Mouse (Mus musculus) midbrain, embryonic 11.5 days (tissue): ENCODE results near the gene Acss1. TPM values are rescaled to one million over a fixed set of nuclear protein-coding genes. Genes with fewer than 3 reads are reported as not detected.

Experiments
- ATAC-seq: fragments of 200-750 bp; cut with Nextera tagmentation; 2 replicates; pipeline ENCODE4 v1.8.0; 2017; ENCODE audit warnings: moderate TSS enrichment, moderate library complexity; ENCODE audit not compliant: low FRiP score
- DNase-seq: peaks from one replicate; pipeline ENCODE4 v3.0.0; 2015; ENCODE audit warnings: low spot score; ENCODE audit errors: missing footprints
- H3K27ac ChIP-seq: fragments of 300-500 bp; sonication (generic); 2 replicates; pipeline ENCODE4 v1.5.1; 2014; ENCODE audit warnings: low read depth, low read length
- H3K27me3 ChIP-seq: fragments of 300-500 bp; sonication (generic); 2 replicates; pipeline ENCODE4 v1.6.1; 2014; ENCODE audit warnings: mild to moderate bottlenecking, low read length, moderate library complexity, mixed read lengths; ENCODE audit not compliant: control insufficient read depth, insufficient read depth
- H3K36me3 ChIP-seq: fragments of 300-500 bp; sonication (generic); 2 replicates; pipeline ENCODE4 v1.6.1; 2014; ENCODE audit warnings: mild to moderate bottlenecking, low read length, moderate library complexity, mixed read lengths; ENCODE audit not compliant: control insufficient read depth, insufficient read depth
- H3K4me1 ChIP-seq: fragments of 300-500 bp; sonication (generic); 2 replicates; pipeline ENCODE4 v1.6.1; 2014; ENCODE audit warnings: low read length; ENCODE audit not compliant: control insufficient read depth, insufficient read depth
- H3K4me2 ChIP-seq: fragments of 300-500 bp; sonication (generic); 2 replicates; pipeline ENCODE4 v1.6.1; 2014; ENCODE audit warnings: mild to moderate bottlenecking, moderate library complexity
- H3K4me3 ChIP-seq: fragments of 300-500 bp; sonication (generic); 2 replicates; pipeline ENCODE4 v1.5.1; 2014; ENCODE audit warnings: low read depth, low read length
- H3K9ac ChIP-seq: fragments of 300-500 bp; sonication (generic); 2 replicates; pipeline ENCODE4 v1.6.1; 2014; ENCODE audit warnings: low read length
- H3K9me3 ChIP-seq: fragments of 300-500 bp; sonication (generic); 2 replicates; pipeline ENCODE4 v1.6.1; 2016; ENCODE audit warnings: low read length; ENCODE audit not compliant: control insufficient read depth
- WGBS: fragments of 180-500 bp; shearing (Covaris S2); extraction: QIAGEN DNeasy Blood & Tissue Kit; methylation state at CpG from one replicate; pipeline ENCODE4 v1.1.7; 2014; 5-methylcytosine and 5-hydroxymethylcytosine counted together
- polyA plus RNA-seq: library from polyadenylated mRNA; unstranded; fragments of >200 nt; fragmentation: Nextera tagmentation; extraction: Ambion mirVana; gene quantifications from 2 replicates; pipeline ENCODE4 v1.2.1, GENCODE M21; 2014

Gene Acss1
- polyA plus RNA-seq, 1 experiment from 2014 or later = 20.5 TPM

DNA sequence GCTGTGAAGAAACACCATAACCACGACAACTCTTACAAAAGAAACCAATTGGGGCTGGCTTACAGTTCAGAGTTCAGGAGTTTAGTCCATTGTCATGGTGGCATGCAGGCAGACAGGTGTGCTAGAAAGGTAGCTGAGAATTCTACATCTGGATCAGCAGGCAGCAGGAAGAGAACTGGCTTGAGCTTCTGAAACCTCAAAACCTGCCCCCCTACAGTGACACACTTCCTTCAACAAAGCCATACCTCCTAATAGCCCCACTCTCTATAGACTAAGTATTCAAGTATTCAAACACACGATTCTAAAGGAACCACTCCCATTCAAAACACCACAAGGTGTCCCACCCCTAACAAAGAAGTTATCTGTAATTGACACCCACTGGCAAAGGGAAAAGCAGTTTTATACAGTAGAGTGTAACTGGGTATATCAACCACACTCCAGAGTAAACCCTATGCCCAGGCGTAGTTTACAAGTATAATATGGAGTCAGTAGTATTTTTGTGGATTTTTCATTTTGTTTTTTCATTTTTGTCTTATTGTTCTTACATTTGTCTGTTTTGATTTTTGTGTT, 32.3 kb downstream of the Acss1 start:
- 76% methylated on average over 3 of the region's 3 CpGs for WGBS
- Histone ChIP-seq H3K36me3 (no peaks in the 10 kb centered on the region), H3K4me1 (peaks cover 13% of the 10 kb centered on the region), H3K9ac (no peak overlapping the region), H3K27ac (no peak overlapping the region), H3K9me3 (no peaks in the 10 kb centered on the region), H3K27me3 (no peaks in the 10 kb centered on the region), H3K4me3 (no peak overlapping the region), H3K4me2 (no peak overlapping the region)
- ATAC-seq (no peak), DNase-seq (no peak)

DNA sequence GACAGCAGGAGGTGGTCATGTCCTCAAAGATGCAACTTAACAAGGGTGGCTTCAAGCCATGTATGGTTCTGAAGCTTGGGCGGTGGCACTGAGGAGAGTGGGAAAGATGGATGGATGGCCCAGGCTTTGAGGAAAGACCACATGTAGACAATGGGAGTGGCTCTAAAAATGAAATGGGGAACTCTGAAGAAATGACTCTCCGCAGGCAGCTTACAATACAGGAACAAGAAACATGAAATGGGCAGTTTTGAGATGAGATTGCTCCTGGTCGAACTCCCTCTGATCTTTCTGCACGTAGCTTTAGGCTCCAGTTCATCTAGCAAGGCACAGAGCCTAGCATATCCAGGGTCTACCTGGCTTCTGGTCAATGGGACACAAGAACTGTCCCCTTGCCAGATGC, 39.0 kb downstream of the Acss1 start:
- no peak overlapping the region for H3K27ac ChIP-seq
- H3K9me3 ChIP-seq = no peaks in the 10 kb centered on the region
- WGBS = 92% methylated on average over 4 of the region's 4 CpGs
- no peak for ATAC-seq
- no peak for DNase-seq
- H3K4me3 ChIP-seq = no peak overlapping the region
- no peak overlapping the region for H3K9ac ChIP-seq
- no peaks in the 10 kb centered on the region for H3K36me3 ChIP-seq
- no peaks in the 10 kb centered on the region for H3K4me1 ChIP-seq
- H3K4me2 ChIP-seq = no peak overlapping the region
- H3K27me3 ChIP-seq = no peaks in the 10 kb centered on the region

DNA sequence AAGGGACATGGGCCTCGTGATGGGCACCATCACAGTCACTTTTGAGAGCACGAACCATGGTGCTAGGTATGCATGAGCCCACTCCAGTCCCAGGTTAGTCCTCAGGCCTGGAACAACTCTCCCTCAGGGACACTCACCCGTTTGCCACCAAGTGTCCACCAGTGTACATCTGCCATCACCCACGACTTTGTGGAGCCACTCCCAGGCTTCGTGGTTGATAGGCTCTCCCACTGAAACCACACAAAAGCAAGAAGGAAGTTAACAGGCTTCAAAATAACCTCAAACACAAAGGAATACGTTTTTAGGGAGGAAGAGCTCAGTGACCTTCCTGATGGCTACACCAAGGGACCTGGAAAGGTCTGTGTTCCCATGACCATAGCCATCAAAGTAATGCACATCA, 41.2 kb downstream of the Acss1 start:
- Histone ChIP-seq H3K9ac (no peak overlapping the region), H3K4me3 (no peak overlapping the region), H3K9me3 (no peaks in the 10 kb centered on the region), H3K36me3 (no peaks in the 10 kb centered on the region), H3K4me2 (no peak overlapping the region), H3K27ac (no peak overlapping the region), H3K4me1 (no peaks in the 10 kb centered on the region), H3K27me3 (no peaks in the 10 kb centered on the region)
- ATAC-seq (no peak), DNase-seq (no peak)
- 74% methylated on average over 6 of the region's 6 CpGs for WGBS

DNA sequence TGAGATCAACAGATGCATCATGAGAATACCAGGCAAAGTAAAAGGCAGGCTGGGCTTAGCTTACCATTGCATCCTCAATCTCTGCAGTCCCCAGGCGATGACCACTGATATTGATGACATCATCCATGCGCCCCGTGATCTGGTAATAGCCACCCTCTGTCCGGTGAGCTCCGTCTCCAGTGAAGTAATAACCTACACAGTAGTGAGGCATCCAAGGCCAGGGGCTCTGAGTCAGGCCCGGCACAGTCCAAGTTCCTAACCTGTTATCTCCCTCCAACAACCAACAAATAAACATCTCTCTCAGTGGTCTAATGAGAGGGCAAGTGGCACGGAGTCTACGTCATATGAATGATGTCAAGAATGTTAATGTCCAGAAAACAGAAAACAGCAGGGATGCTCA, 43.4 kb downstream of the Acss1 start:
- no peaks in the 10 kb centered on the region for H3K36me3 ChIP-seq
- no peak for DNase-seq
- H3K27ac ChIP-seq = no peak overlapping the region
- H3K4me2 ChIP-seq = no peak overlapping the region
- no peak for ATAC-seq
- no peak overlapping the region for H3K4me3 ChIP-seq
- no peak overlapping the region for H3K9ac ChIP-seq
- WGBS = 92% methylated on average over 8 of the region's 8 CpGs
- H3K27me3 ChIP-seq = no peaks in the 10 kb centered on the region
- H3K9me3 ChIP-seq = no peaks in the 10 kb centered on the region
- no peaks in the 10 kb centered on the region for H3K4me1 ChIP-seq

DNA sequence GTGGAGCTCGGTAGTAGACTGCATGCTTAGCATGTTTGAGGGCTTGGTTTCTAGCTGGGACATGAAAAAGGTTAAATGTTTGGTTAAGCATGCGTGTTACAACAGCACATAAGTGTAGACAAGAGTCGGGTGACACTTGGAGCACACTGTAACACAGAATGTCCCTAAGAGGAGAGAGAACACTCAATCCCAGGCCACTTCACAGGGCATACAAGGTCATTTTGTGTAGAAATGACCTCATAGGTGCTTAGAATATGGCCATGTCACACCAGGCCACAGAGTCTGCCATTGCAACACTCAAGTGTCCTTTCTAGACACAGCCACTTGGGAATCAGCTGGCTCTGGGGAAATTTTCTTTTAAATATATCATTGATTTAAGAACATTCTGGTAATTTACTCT, 44.3 kb downstream of the Acss1 start:
- DNase-seq (no peak), ATAC-seq (no peak)
- H3K4me1 ChIP-seq = no peaks in the 10 kb centered on the region
- no peak overlapping the region for H3K9ac ChIP-seq
- no peaks in the 10 kb centered on the region for H3K27me3 ChIP-seq
- H3K4me2 ChIP-seq = no peak overlapping the region
- H3K36me3 ChIP-seq = no peaks in the 10 kb centered on the region
- no peak overlapping the region for H3K27ac ChIP-seq
- no peaks in the 10 kb centered on the region for H3K9me3 ChIP-seq
- no peak overlapping the region for H3K4me3 ChIP-seq
- 95% methylated on average over 3 of the region's 3 CpGs for whole genome bisulfite sequencing

DNA sequence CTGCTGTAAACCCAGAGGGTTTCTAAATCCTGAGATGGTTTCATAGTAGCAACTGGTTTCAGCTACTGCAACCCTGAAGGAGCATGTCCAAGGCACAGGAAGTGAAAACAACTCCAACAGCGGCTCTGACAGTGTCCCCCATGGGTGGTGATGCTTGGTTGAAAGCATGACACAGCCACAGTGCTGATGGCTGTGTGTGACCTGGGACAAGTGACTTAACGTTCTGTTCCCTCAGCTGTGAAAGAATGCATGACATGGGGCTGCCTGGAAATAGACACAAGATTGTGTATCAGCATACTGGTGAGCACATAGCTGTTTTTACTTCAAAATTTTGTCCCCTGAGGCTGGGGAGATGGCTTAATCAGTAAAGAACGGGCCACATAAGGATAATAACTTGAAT, 46.6 kb downstream of the Acss1 start:
- no peak overlapping the region for H3K4me2 ChIP-seq
- H3K36me3 ChIP-seq = no peaks in the 10 kb centered on the region

DNA sequence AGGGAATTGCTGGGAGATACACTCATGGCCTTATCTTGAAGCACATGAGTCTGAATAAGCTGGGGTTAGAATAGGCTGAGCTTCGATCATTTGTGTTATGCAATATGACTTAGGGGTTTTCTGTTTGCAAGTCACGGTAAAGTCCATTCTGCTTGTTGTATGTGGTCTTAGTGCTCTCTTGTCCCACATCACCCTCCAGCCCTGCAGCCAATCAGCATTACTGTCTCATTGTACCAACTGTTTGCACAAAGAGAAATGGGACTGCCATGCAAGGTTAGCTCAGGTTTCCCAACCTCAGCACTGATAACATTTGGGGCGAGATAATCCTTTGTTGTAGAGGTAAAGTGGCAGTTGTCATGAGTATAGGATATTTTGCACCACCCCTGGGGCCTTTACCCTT, 58.2 kb downstream of the Acss1 start:
- Histone ChIP-seq H3K27ac (no peak overlapping the region), H3K27me3 (no peaks in the 10 kb centered on the region), H3K36me3 (no peaks in the 10 kb centered on the region), H3K4me2 (no peak overlapping the region), H3K9ac (no peak overlapping the region), H3K4me3 (no peak overlapping the region), H3K9me3 (no peaks in the 10 kb centered on the region), H3K4me1 (peaks cover 7% of the 10 kb centered on the region)
- 82% methylated on average over 3 of the region's 3 CpGs for WGBS
- ATAC-seq (no peak), DNase-seq (no peak)

More for the DNA sequence above, 46.6 kb downstream of the Acss1 start:
- H3K9me3 ChIP-seq = no peaks in the 10 kb centered on the region
- no peak overlapping the region for H3K9ac ChIP-seq
- 66% methylated on average over 3 of the region's 3 CpGs for WGBS
- no peak overlapping the region for H3K4me3 ChIP-seq
- DNase-seq = no peak
- no peak overlapping the region for H3K27ac ChIP-seq
- ATAC-seq = no peak
- no peaks in the 10 kb centered on the region for H3K27me3 ChIP-seq
- no peaks in the 10 kb centered on the region for H3K4me1 ChIP-seq

DNA sequence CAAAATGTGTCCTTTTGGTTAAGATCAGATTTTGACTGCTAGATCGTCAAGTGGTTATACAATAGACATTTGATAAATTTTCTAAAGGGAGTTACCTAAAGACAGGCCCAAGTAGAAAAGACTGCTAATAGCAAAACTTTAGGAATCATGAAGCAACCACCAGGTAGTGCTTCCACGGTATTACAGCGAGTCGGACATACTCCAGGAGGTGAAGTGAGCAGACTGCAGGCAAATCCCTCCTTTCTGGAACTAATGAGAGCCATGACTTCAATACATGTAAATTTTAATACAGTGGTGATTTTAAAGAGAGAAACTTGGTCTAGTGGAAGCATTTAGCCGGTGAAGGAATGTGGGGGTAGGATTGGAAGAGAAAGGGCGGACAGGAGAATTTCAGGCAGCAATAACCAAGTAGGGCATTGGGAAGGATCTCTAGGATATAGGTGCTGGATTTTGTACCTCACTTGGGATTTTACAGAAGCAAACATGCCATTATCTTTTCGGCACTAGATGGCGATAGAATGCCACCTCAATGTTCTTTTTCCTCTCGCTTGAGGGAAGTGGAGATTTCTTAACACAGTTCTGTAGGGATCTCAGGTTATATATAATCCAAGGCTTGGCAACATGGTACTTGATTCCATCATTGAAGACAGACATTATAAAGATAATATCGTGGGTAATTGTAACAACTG, 59.3 kb downstream of the Acss1 start:
- ATAC-seq (peak; percentile 74), DNase-seq (peak; percentile 97)
- Histone ChIP-seq H3K4me1 (peaks cover 7% of the 10 kb centered on the region), H3K9ac (0 out of 2 replicates have a peak overlapping the region, but pooled peaks have one; percentile 10), H3K4me3 (peak overlapping the region; percentile 66), H3K36me3 (no peaks in the 10 kb centered on the region), H3K27ac (no peak overlapping the region), H3K9me3 (no peaks in the 10 kb centered on the region), H3K4me2 (peak overlapping the region; percentile 63), H3K27me3 (no peaks in the 10 kb centered on the region)
- 1% methylated on average over 10 of the region's 10 CpGs for WGBS

DNA sequence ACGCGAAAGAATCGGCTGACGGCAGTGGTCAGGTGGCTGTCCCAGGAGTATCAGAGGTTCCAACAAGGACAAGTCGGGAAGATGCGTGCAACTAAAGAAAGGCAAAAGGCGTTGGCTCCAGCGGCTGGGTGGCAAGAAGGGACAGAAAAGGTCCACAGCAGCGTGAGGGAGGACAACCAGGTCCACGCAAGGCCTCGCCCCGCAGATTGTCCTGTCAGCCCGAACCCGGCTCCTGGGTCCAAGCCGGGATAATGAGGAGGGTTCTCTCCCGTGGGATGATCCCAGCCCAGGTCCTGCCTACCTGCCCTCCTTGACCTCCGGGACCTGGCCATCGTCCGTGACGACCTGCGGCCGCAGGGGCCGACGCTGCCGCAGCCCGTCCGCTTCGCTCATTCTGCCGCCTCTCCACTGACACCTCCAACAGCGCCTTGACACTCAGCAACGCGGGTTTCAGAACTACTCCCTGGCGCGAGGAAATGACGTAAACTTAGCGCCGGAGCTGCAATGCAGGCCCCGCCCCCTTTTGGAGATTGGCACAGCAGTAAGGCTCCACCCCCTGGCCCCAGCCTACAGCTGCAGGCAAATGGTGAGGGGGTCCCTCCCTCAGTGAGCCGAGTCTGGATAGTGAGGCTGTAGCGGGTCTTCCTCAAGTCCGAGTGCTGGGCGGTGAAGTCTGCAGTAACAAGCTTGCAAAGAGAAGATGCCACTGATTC, 60.1 kb downstream of the Acss1 start, which contains the start of gene Apmap:
Apmap (minus strand) TSS at position 481 of the 713 bp plus-strand sequence.
- DNase-seq (peak; percentile 99), ATAC-seq (peak; percentile 99)
- peak within 1 kb of the TSS; percentile 66 for H3K9ac ChIP-seq
- H3K4me2 ChIP-seq = peak within 1 kb of the TSS; percentile 63
- peaks cover 7% of the 10 kb centered on the region for H3K4me1 ChIP-seq
- no peaks in the 10 kb centered on the region for H3K36me3 ChIP-seq
- under 1% methylated on average over 42 of the region's 42 CpGs for WGBS
- H3K27me3 ChIP-seq = no peaks in the 10 kb centered on the region
- H3K9me3 ChIP-seq = no peaks in the 10 kb centered on the region
- no peak within 1 kb of the TSS for H3K27ac ChIP-seq
- H3K4me3 ChIP-seq = peak within 1 kb of the TSS; percentile 66
